Mouse (Mus musculus) right cerebral cortex, adult 18-20 months (tissue): Measurements from ENCODE around the gene Iqca.

Experiments used
- DNase-seq: peaks from one replicate; pipeline ENCODE4 v3.0.0; 2022; ENCODE audit warnings: mixed read lengths

The Iqca gene

DNA sequence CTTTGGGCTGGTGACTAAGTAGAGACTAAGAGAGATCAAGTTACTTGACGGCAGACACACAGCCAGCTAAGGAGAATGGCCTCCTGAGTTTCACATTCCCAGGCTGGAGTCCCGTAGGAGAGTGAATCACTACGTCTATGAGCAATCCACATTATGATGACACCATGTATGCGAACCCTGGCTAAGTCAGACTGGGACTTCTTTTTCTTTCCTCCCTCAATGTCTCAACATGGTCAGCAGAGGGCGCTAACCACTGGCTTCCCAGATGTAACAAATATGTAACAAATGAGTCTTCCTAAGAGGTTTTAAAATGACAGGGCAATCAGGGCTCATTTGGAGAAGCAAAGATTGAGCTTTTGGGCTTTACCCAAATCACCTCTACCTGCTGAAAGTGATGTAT is 101.9 kb downstream of the Iqca start:
- DNase-seq: peak; percentile 62

GRCm38 (mm10) chr1:90050046-90050739 is 103.0 kb downstream of the Iqca start:
- no peak for DNase-seq

DNA sequence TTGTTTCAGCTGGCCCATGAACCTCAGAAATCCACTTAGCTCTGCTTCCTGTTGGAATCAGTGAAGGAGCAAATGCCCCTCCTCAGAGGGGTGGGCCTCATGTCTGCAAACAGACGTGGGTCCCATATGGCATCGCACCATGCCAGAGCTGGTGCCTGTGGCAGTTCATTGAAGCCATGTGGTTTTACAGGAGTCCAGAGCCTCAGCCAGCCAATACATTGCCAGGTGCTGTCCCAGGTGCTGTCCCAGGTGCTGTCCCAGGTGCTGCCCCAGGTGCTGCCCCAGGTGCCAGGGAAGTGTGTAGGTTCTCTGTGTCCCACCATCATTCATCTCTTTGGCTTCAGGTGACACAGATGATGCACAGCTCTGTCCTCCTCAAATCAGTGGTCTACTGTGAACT is 124.9 kb downstream of the Iqca start:
- no peak for DNase-seq

DNA sequence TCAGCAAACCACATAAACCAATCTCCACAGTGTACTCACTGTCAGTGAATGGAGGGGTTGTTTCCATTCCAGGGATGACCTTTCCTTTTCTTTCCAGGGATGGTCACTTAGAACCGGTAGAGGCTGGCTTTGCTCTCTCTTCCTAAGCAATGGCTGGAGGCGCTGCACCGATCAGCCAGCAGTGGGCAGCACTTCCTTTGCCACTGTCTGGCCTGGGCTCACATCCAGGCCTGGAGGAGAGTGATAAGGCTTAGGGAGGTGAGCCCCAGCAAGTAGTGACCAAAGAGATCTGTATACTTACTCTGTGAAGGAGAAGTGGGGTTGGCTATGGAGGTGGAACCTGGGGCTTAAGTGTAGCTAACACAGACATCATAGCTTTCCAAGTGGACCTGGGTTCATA is 126.3 kb downstream of the Iqca start:
- peak; percentile 23 for DNase-seq

GRCm38 (mm10) chr1:90020336-90020735 is 132.9 kb downstream of the Iqca start:
- DNase-seq: no peak

GRCm38 (mm10) chr1:90018071-90018470 is 135.1 kb downstream of the Iqca start:
- no peak for DNase-seq

DNA sequence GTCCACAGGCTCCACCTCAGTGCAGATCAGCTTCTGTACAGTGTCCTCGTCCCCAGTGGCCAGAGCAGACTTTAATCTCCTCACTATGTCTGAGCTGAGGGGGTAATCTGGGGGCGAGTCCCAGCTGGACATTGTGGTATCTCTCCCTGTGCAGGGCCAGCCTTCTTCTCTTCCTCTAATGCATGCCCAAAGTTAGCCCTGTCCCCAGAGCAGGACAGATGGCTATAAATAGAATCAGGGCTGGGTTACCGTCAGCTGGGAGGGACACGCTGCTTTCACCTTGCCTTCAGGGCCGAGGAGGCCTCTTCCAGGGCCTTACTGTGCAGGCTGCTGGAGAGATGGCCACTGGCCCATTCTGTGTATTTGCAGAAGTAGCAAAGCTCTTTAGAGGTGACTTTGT is 138.8 kb downstream of the Iqca start, which contains the start of gene Asb18:
Asb18 (minus strand) TSS at position 221 of the 400 bp plus-strand sequence.
- DNase-seq: no peak

GRCm38 (mm10) chr1:90013273-90013672 is 139.9 kb downstream of the Iqca start:
- DNase-seq: no peak

- DNase-seq: no peak
Observed at GRCm38 (mm10) chr1:90012850-90013249, 140.4 kb downstream of the Iqca start.

DNA sequence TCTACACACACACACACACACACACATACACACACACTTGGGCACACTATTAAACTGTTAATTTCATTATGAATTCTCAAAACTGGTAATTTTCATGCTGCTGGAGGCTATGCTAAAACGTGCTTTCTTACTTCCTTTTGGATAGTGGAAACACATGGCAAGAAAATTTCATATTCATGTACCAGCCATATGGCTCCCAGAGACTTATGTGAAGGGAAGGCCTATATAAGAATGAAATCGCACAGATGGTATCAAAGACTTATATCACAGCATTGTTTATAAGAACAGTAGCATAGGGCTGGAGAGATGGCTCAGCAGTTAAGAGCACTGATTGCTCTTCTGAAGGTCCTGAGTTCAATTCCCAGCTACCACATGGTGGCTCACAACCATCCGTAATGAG is 141.0 kb downstream of the Iqca start:
- DNase-seq: no peak

GRCm38 (mm10) chr1:90010077-90010476 is 143.1 kb downstream of the Iqca start:
- no peak for DNase-seq

GRCm38 (mm10) chr1:90009188-90009587 is 144.0 kb downstream of the Iqca start:
- DNase-seq: no peak

GRCm38 (mm10) chr1:90006666-90007065 is 146.5 kb downstream of the Iqca start:
- peak; percentile 28 for DNase-seq

- no peak for DNase-seq
Observed at GRCm38 (mm10) chr1:90000981-90001380, 152.2 kb downstream of the Iqca start.

- no peak for DNase-seq
Observed at GRCm38 (mm10) chr1:89999858-90000257, 153.3 kb downstream of the Iqca start.

GRCm38 (mm10) chr1:89998696-89999095 is 154.5 kb downstream of the Iqca start:
- DNase-seq: no peak

- no peak for DNase-seq
Observed at GRCm38 (mm10) chr1:89998076-89998475, 155.1 kb downstream of the Iqca start.

DNA sequence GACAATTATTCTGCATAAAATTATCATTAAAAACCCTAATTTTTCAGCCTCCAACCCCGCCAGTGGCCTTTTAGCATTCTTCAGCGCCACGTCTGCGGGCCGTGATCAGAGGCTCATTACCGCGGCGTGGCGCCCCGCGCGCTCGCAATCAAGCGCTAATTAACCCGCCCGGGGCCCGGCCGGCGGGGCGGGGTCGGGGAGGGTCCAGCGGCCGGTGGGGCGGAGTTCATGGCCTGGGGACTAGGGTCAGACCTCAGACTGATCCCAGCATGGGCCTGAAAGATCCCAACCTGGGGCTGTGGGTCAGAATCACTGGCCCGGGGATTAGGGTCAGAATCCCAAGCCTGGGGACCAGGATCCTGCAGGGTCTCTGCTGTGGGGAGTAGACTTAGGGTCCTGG is 160.9 kb downstream of the Iqca start:
- no peak for DNase-seq
